Mouse (Mus musculus) small intestine, adult 2 months (tissue): ENCODE data around the gene C130050O18Rik. TPM values are rescaled to one million over a fixed set of nuclear protein-coding genes. Genes with fewer than 3 reads are reported as not detected.

ENCODE experiments used
- H3K27ac ChIP-seq: fragments of 200-500 bp; 2 replicates; pipeline ENCODE4 v1.5.1; 2012; ENCODE audit warnings: low read depth, low read length, control low read depth, inconsistent platforms; ENCODE audit not compliant: insufficient read depth
- H3K27me3 ChIP-seq: fragments of 200-500 bp; 2 replicates; pipeline ENCODE4 v1.6.1; 2012; ENCODE audit warnings: mild to moderate bottlenecking, moderate library complexity, low read length, inconsistent platforms; ENCODE audit not compliant: control insufficient read depth, insufficient read depth
- H3K36me3 ChIP-seq: fragments of 200-500 bp; 2 replicates; pipeline ENCODE4 v1.6.1; 2012; ENCODE audit warnings: mild to moderate bottlenecking, low read length, control low read depth, inconsistent platforms; ENCODE audit not compliant: control insufficient read depth, insufficient read depth
- H3K4me1 ChIP-seq: fragments of 200-500 bp; 2 replicates; pipeline ENCODE4 v1.6.1; 2012; ENCODE audit warnings: low read length, inconsistent platforms, mixed read lengths; ENCODE audit not compliant: control insufficient read depth, insufficient read depth, insufficient read length
- H3K4me3 ChIP-seq: fragments of 200-500 bp; 2 replicates; pipeline ENCODE4 v1.5.1; 2012; ENCODE audit warnings: low read depth, mild to moderate bottlenecking, control low read depth, inconsistent platforms, low read length, moderate library complexity
- CTCF ChIP-seq: fragments of 200-500 bp; IDR thresholded peaks from 2 replicates; pipeline ENCODE4 v1.5.1; 2012; ENCODE audit warnings: low read depth, mild to moderate bottlenecking, control low read depth, inconsistent platforms, low read length, moderate library complexity, mixed read lengths; ENCODE audit not compliant: insufficient replicate concordance, insufficient read length; ENCODE audit errors: extremely low read depth
- POLR2A ChIP-seq: fragments of 200-500 bp; IDR thresholded peaks from 2 replicates; pipeline ENCODE4 v1.6.1; 2012; ENCODE audit warnings: low read depth, mild to moderate bottlenecking, control low read depth, inconsistent platforms, low read length, moderate library complexity
- WGBS: fragments of 180-500 bp; shearing (Covaris S2); methylation state at CpG from one replicate; pipeline ENCODE4 v1.1.7; 2018; 5-methylcytosine and 5-hydroxymethylcytosine counted together
- polyA plus RNA-seq: library from polyadenylated mRNA; depleted of rRNA; stranded (reverse); fragments of >200 nt; gene quantifications from 2 replicates; pipeline ENCODE4 v1.2.3, GENCODE M21; 2012

Gene C130050O18Rik
- polyA plus RNA-seq, 1 experiment: 3.5 TPM

DNA sequence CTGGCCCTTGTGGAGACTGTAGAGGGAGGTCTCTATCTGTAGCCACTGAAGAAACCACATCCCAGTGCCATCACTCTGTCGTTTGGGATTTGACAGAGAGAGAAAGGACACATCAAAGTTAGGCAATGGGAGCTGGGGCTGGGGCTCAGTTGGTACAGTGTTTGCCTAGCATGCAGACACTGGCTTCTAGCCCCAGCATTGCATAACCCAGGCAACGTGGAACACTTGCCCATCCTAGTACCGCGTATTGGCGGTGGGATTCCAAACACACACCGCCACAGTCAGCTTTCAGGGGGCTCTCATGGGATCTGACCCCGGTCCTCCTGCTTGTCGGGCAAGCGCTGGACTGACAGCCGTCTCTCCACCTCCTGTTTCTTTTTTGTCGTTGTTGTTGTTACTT is 38.6 kb upstream of the C130050O18Rik start:
- H3K4me3 ChIP-seq: no peak overlapping the region
- no peak overlapping the region for H3K27ac ChIP-seq
- no peaks in the 10 kb centered on the region for H3K36me3 ChIP-seq
- 77% methylated on average over 11 of the region's 11 CpGs for WGBS
- TF ChIP-seq POLR2A (no peak), CTCF (no peak)
- H3K27me3 ChIP-seq: no peaks in the 10 kb centered on the region
- peaks cover 3% of the 10 kb centered on the region for H3K4me1 ChIP-seq

- Histone ChIP-seq H3K36me3 (no peaks in the 10 kb centered on the region), H3K4me3 (no peak overlapping the region), H3K27ac (no peak overlapping the region), H3K4me1 (peaks cover 9% of the 10 kb centered on the region), H3K27me3 (no peaks in the 10 kb centered on the region)
- 85% methylated on average over 4 of the region's 4 CpGs for WGBS
- TF ChIP-seq POLR2A: no peak
- TF ChIP-seq CTCF: no peak
Observed at GRCm38 (mm10) chr5:139367884-139368458, 37.1 kb upstream of the C130050O18Rik start.

GRCm38 (mm10) chr5:139368638-139369320 is 36.3 kb upstream of the C130050O18Rik start:
- H3K36me3 ChIP-seq: no peaks in the 10 kb centered on the region
- 59% methylated on average over 11 of the region's 11 CpGs for WGBS
- H3K27ac ChIP-seq: no peak overlapping the region
- peaks cover 14% of the 10 kb centered on the region for H3K4me1 ChIP-seq
- no peak for TF ChIP-seq CTCF
- TF ChIP-seq POLR2A: no peak
- no peaks in the 10 kb centered on the region for H3K27me3 ChIP-seq
- H3K4me3 ChIP-seq: no peak overlapping the region

- Histone ChIP-seq H3K27ac (peak overlapping the region; percentile 15; the same call in 1 of the 2 replicates), H3K27me3 (no peaks in the 10 kb centered on the region), H3K4me1 (peaks cover 15% of the 10 kb centered on the region), H3K4me3 (no peak overlapping the region), H3K36me3 (no peaks in the 10 kb centered on the region)
- TF ChIP-seq POLR2A: no peak
- TF ChIP-seq CTCF: no peak
- WGBS: 92% methylated on average over 6 of the region's 6 CpGs
Observed at GRCm38 (mm10) chr5:139370336-139370735, 34.7 kb upstream of the C130050O18Rik start.

GRCm38 (mm10) chr5:139371118-139371517 is 34.0 kb upstream of the C130050O18Rik start:
- peaks cover 15% of the 10 kb centered on the region for H3K4me1 ChIP-seq
- H3K4me3 ChIP-seq: peak overlapping the region; percentile 68; the same call in 1 of the 2 replicates
- H3K36me3 ChIP-seq: no peaks in the 10 kb centered on the region
- WGBS: 77% methylated on average over 5 of the region's 5 CpGs
- peak overlapping the region; percentile 73 for H3K27ac ChIP-seq
- H3K27me3 ChIP-seq: no peaks in the 10 kb centered on the region
- TF ChIP-seq CTCF (no peak), POLR2A (no peak)

DNA sequence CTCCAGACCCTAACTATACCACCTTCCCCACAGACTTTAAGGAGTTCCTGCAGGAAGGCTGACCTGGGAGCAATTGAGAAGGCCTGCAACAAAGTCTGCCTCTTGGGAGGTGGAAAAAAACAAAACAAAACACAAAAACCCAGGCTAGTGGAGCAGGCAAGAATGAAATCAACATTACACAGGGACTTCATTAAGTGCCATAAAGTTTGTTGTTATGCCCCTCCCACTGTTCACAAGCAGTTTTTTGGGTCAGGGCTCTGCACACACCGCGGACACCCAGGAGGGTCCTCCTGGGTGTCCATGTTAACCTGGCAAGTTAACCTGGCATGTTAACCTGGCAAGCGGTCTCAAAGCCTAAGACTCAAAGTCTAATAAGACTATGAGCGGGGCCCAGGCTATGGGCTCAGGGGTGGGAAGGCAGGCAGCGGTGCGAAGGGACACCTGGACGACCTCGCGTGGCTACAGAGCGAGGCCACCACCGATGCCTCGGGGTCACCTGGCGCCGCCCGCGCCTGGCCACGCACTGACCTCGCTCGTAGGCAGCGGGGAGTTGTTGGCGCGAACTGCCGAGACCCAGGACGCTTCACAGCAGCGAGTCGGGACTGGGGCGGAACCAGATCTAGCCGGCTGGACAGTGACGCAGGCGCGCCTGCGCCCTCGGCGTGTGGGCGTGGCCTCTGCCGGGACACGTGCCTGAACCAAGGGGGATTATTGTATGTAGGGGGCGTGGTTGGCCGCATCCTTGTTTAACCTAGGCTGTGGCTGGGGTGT is 33.3 kb upstream of the C130050O18Rik start:
- Histone ChIP-seq H3K4me3 (peak overlapping the region; percentile 68), H3K27me3 (no peaks in the 10 kb centered on the region), H3K27ac (peak overlapping the region; percentile 73), H3K4me1 (peaks cover 15% of the 10 kb centered on the region), H3K36me3 (no peaks in the 10 kb centered on the region)
- TF ChIP-seq POLR2A (peak; percentile 85), CTCF (no peak)
- under 1% methylated on average over 39 of the region's 39 CpGs for WGBS

- H3K4me1 ChIP-seq: peaks cover 18% of the 10 kb centered on the region
- WGBS: 76% methylated on average over 3 of the region's 3 CpGs
- H3K36me3 ChIP-seq: no peaks in the 10 kb centered on the region
- no peaks in the 10 kb centered on the region for H3K27me3 ChIP-seq
- no peak for TF ChIP-seq CTCF
- TF ChIP-seq POLR2A: no peak
- no peak overlapping the region for H3K27ac ChIP-seq
- H3K4me3 ChIP-seq: no peak overlapping the region
Observed at GRCm38 (mm10) chr5:139373126-139373525, 32.0 kb upstream of the C130050O18Rik start.
